Mouse (Mus musculus) hindbrain, embryonic 11.5 days (tissue): Measurements from ENCODE around the gene Tbc1d4. TPM values are rescaled to one million over a fixed set of nuclear protein-coding genes. Genes with fewer than 3 reads are reported as not detected.

Source experiments
- ATAC-seq: fragments of 200-750 bp; cut with Nextera tagmentation; 2 replicates; pipeline ENCODE4 v1.8.0; 2017; ENCODE audit warnings: mild to moderate bottlenecking, moderate TSS enrichment, moderate library complexity; ENCODE audit not compliant: low FRiP score
- DNase-seq: peaks from one replicate; pipeline ENCODE4 v3.0.0-alpha.2; 2015; ENCODE audit warnings: low spot score
- H3K27ac ChIP-seq: fragments of 300-500 bp; sonication (generic); 2 replicates; pipeline ENCODE4 v1.5.1; 2014; ENCODE audit warnings: mild to moderate bottlenecking, low read depth, low read length
- H3K27me3 ChIP-seq: fragments of 300-500 bp; sonication (generic); 2 replicates; pipeline ENCODE4 v1.6.1; 2014; ENCODE audit warnings: mild to moderate bottlenecking, low read length, moderate library complexity, mixed read lengths; ENCODE audit not compliant: control insufficient read depth, insufficient read depth
- H3K36me3 ChIP-seq: fragments of 300-500 bp; sonication (generic); 2 replicates; pipeline ENCODE4 v1.6.1; 2014; ENCODE audit warnings: mild to moderate bottlenecking, low read length, moderate library complexity, mixed read lengths; ENCODE audit not compliant: control insufficient read depth, insufficient read depth
- H3K4me1 ChIP-seq: fragments of 300-500 bp; sonication (generic); replicated peaks from 2 replicates; pipeline ENCODE4 v1.6.1; 2014; ENCODE audit warnings: low read length, mixed read lengths; ENCODE audit not compliant: control insufficient read depth, insufficient read depth
- H3K4me2 ChIP-seq: fragments of 300-500 bp; sonication (generic); replicated peaks from 2 replicates; pipeline ENCODE4 v1.6.1; 2014; ENCODE audit warnings: mild to moderate bottlenecking, low read depth, low read length
- H3K4me3 ChIP-seq: fragments of 300-500 bp; sonication (generic); 2 replicates; pipeline ENCODE4 v1.5.1; 2014; ENCODE audit warnings: low read depth, low read length
- H3K9ac ChIP-seq: fragments of 300-500 bp; sonication (generic); 2 replicates; pipeline ENCODE4 v1.6.1; 2014; ENCODE audit warnings: low read depth, low read length
- H3K9me3 ChIP-seq: fragments of 300-500 bp; sonication (generic); 2 replicates; pipeline ENCODE4 v1.6.1; 2016; ENCODE audit warnings: low read length; ENCODE audit not compliant: control insufficient read depth
- WGBS: fragments of 180-500 bp; shearing (Covaris S2); extraction: QIAGEN DNeasy Blood & Tissue Kit; methylation state at CpG from one replicate; pipeline ENCODE4 v1.1.7; 2014; 5-methylcytosine and 5-hydroxymethylcytosine counted together
- polyA plus RNA-seq: library from polyadenylated mRNA; unstranded; fragments of >200 nt; fragmentation: Nextera tagmentation; extraction: Ambion mirVana; gene quantifications from 2 replicates; pipeline ENCODE4 v1.2.1, GENCODE M21; 2014

The Tbc1d4 gene
- polyA plus RNA-seq, 1 experiment from 2014 or later, result 5.0 TPM

DNA sequence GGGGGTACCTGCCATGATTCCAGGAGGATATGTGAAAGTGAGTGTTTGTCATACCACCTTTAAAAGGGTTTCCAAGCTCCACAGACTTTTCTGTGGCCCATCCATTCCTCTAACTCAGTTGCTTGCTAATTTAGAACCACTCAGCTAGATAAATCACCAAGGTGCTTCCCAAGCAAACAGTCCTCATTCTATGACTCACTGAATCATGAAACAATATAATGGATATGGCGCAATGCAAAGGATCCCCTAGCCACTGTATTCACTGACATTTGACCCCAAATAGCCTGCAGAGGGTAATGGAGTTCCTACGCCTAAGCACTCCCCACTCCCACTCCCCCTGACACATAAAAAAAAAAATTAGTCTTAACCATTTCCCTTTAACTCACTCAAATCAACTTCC lies 191.3 kb downstream of the Tbc1d4 start:
- H3K4me2 ChIP-seq, result no peak overlapping the region
- H3K4me1 ChIP-seq, result no peaks in the 10 kb centered on the region
- H3K9me3 ChIP-seq, result no peaks in the 10 kb centered on the region
- WGBS, result 81% methylated on average over 2 of the region's 2 CpGs
- no peak for DNase-seq
- no peaks in the 10 kb centered on the region for H3K27me3 ChIP-seq
- no peak overlapping the region for H3K9ac ChIP-seq
- no peak overlapping the region for H3K27ac ChIP-seq
- H3K36me3 ChIP-seq, result no peaks in the 10 kb centered on the region
- H3K4me3 ChIP-seq, result no peak overlapping the region
- no peak for ATAC-seq

Other genes with a start within 250 kb of the Tbc1d4 start
- gene Commd6, start 31.5 kb upstream of the Tbc1d4 start, polyA plus RNA-seq, result 119 and 121 TPM in 2 replicates
- 182 and 183 TPM in 2 replicates for gene Uchl3, start 44.8 kb upstream of the Tbc1d4 start, polyA plus RNA-seq
- 0.67 TPM in 1 of 2 replicates, not detected in the other for gene Gm9922, start 120.6 kb upstream of the Tbc1d4 start, polyA plus RNA-seq
- 1.1 and 3.3 TPM in 2 replicates for gene Lmo7, start 120.8 kb upstream of the Tbc1d4 start, polyA plus RNA-seq